Mouse (Mus musculus): ENCODE data around the gene Cd300a.

DNA sequence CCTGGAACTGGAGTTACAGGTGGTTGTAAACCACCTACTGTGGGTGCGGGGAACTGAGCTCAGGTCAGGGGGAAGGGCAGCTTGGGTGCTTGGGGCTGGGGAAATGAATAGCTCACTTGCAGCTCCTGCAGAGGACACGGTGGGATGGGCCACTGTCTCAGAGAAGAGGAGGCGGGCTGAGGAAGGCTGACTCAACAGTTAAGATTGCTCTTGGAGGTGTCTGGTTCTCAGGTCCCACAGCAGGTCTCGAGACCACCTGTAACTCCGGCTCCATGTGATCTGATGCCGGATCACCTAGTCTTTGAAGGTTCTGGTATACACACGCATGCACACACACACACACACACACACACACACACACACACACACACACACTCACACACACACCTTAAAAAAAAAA is 13.7 kb upstream of the Cd300a start:
- TF ChIP-seq CTCF (IDR thresholded peaks at IDR 0.05; ENCODE audit: low read depth) (no peak), EP300 (IDR thresholded peaks at IDR 0.05; ENCODE audit: low read depth) (no peak)
